Mouse (Mus musculus): ENCODE results near the gene Catsperd. TPM values are rescaled to one million over a fixed set of nuclear protein-coding genes. Genes with fewer than 3 reads are reported as not detected.

Gene Catsperd
- total RNA-seq, 1 experiment: 1.3 TPM

GRCm38 (mm10) chr17:56614391-56615135, 13.4 kb upstream of the Catsperd start:
- TF ChIP-seq HCFC1 (IDR thresholded peaks at IDR 0.05; ENCODE audit: borderline replicate concordance, insufficient read depth, low read length) (no peak), CHD2 (IDR thresholded peaks at IDR 0.05; ENCODE audit: low read depth, low read length) (peak; percentile 56), ZC3H11A (IDR thresholded peaks at IDR 0.05; ENCODE audit: borderline replicate concordance, low read depth, low read length) (no peak)
- Histone ChIP-seq H3K27ac (ENCODE audit: insufficient read depth, low read depth, low read length, poor library complexity, severe bottlenecking) (peak overlapping the region; percentile 85; the same call in 1 of the 2 replicates), H3K4me3 (ENCODE audit: insufficient read depth in 1 of 2, low read depth in 1 of 2, low read length in 2 of 2, poor library complexity in 1 of 2, severe bottlenecking in 1 of 2) (peak overlapping the region; percentile 85 to 89), H3K36me3 (ENCODE audit: control insufficient read depth, insufficient read depth, low read length, poor library complexity, severe bottlenecking) (peaks cover 59% of the 10 kb centered on the region), H3K9me3 (ENCODE audit: control insufficient read depth, insufficient read depth, low read depth, low read length) (no peaks in the 10 kb centered on the region), H3K9ac (ENCODE audit: insufficient read depth, low read depth, low read length, poor library complexity, severe bottlenecking) (peak overlapping the region; percentile 94), H3K4me1 (ENCODE audit: control insufficient read depth in 2 of 2, insufficient read depth in 2 of 2, low read length in 2 of 2, poor library complexity in 1 of 2) (peaks cover 5 to 17% of the 10 kb centered on the region in 2 experiments; a peak in 3 of 4 replicates)
- in situ Hi-C loops (cut with MboI; ENCODE audit: low sequenced_read_pairs in 2 of 2, unreplicated experiment in 2 of 2): no loop called here
- peak; percentile 11 for DNase-seq (ENCODE audit: low read depth, low spot score)

GRCm38 (mm10) chr17:56615136-56615784, 12.7 kb upstream of the Catsperd start:
- DNase-seq (ENCODE audit: low read depth, low spot score): no peak
- peaks cover 66% of the 10 kb centered on the region for H3K36me3 ChIP-seq (ENCODE audit: control insufficient read depth, insufficient read depth, low read length, poor library complexity, severe bottlenecking)
- peak overlapping the region; percentile 94; the same call in 1 of the 2 replicates for H3K9ac ChIP-seq (ENCODE audit: insufficient read depth, low read depth, low read length, poor library complexity, severe bottlenecking)

GRCm38 (mm10) chr17:56615792-56616191, 12.2 kb upstream of the Catsperd start:
- Histone ChIP-seq H3K27ac (ENCODE audit: insufficient read depth, low read depth, low read length, poor library complexity, severe bottlenecking) (no peak overlapping the region), H3K36me3 (ENCODE audit: control insufficient read depth, insufficient read depth, low read length, poor library complexity, severe bottlenecking) (peaks cover 69% of the 10 kb centered on the region), H3K4me1 (ENCODE audit: control insufficient read depth in 2 of 2, insufficient read depth in 2 of 2, low read length in 2 of 2, poor library complexity in 1 of 2) (peaks cover 5 to 14% of the 10 kb centered on the region in 2 experiments; a peak in 3 of 4 replicates), H3K9ac (ENCODE audit: insufficient read depth, low read depth, low read length, poor library complexity, severe bottlenecking) (no peak overlapping the region), H3K9me3 (ENCODE audit: control insufficient read depth, insufficient read depth, low read depth, low read length) (no peaks in the 10 kb centered on the region), H3K4me3 (ENCODE audit: insufficient read depth in 1 of 2, low read depth in 1 of 2, low read length in 2 of 2, poor library complexity in 1 of 2, severe bottlenecking in 1 of 2) (no peak overlapping the region)
- DNase-seq (ENCODE audit: low read depth, low spot score): peak; percentile 6
- in situ Hi-C loops (cut with MboI; ENCODE audit: low sequenced_read_pairs in 2 of 2, unreplicated experiment in 2 of 2): no loop called here
- TF ChIP-seq MAFK (IDR thresholded peaks at IDR 0.05; ENCODE audit: insufficient read depth, low read depth, low read length) (no peak), ZNF384 (IDR thresholded peaks at IDR 0.05; ENCODE audit: low read depth, low read length) (no peak), ZC3H11A (IDR thresholded peaks at IDR 0.05; ENCODE audit: borderline replicate concordance, low read depth, low read length) (no peak), CHD2 (IDR thresholded peaks at IDR 0.05; ENCODE audit: low read depth, low read length) (no peak), HCFC1 (IDR thresholded peaks at IDR 0.05; ENCODE audit: borderline replicate concordance, insufficient read depth, low read length) (no peak)

More at GRCm38 (mm10) chr17:56615136-56615784, 12.7 kb upstream of the Catsperd start:
- Histone ChIP-seq H3K4me3 (ENCODE audit: insufficient read depth in 1 of 2, low read depth in 1 of 2, low read length in 2 of 2, poor library complexity in 1 of 2, severe bottlenecking in 1 of 2) (peak overlapping the region; percentile 85 to 89), H3K27ac (ENCODE audit: insufficient read depth, low read depth, low read length, poor library complexity, severe bottlenecking) (0 out of 2 replicates have a peak overlapping the region, but pooled peaks have one; percentile 85), H3K4me1 (ENCODE audit: control insufficient read depth in 2 of 2, insufficient read depth in 2 of 2, low read length in 2 of 2, poor library complexity in 1 of 2) (peaks cover 5 to 16% of the 10 kb centered on the region in 2 experiments; a peak in 3 of 4 replicates), H3K9me3 (ENCODE audit: control insufficient read depth, insufficient read depth, low read depth, low read length) (no peaks in the 10 kb centered on the region)
- TF ChIP-seq CHD2 (IDR thresholded peaks at IDR 0.05; ENCODE audit: low read depth, low read length): peak; percentile 4; the same call in 1 of the 2 replicates
- no peak for TF ChIP-seq ZNF384 (IDR thresholded peaks at IDR 0.05; ENCODE audit: low read depth, low read length)
- in situ Hi-C loops (cut with MboI; ENCODE audit: low sequenced_read_pairs in 2 of 2, unreplicated experiment in 2 of 2): no loop called here

GRCm38 (mm10) chr17:56616725-56617124, 11.2 kb upstream of the Catsperd start:
- DNase-seq (ENCODE audit: low read depth, low spot score): no peak
- no peak overlapping the region for H3K27ac ChIP-seq (ENCODE audit: insufficient read depth, low read depth, low read length, poor library complexity, severe bottlenecking)
- peaks cover 74% of the 10 kb centered on the region for H3K36me3 ChIP-seq (ENCODE audit: control insufficient read depth, insufficient read depth, low read length, poor library complexity, severe bottlenecking)

More at GRCm38 (mm10) chr17:56616725-56617124, 11.2 kb upstream of the Catsperd start:
- in situ Hi-C loops (cut with MboI; ENCODE audit: low sequenced_read_pairs in 2 of 2, unreplicated experiment in 2 of 2): no loop called here
- no peak overlapping the region for H3K4me3 ChIP-seq (ENCODE audit: insufficient read depth in 1 of 2, low read depth in 1 of 2, low read length in 2 of 2, poor library complexity in 1 of 2, severe bottlenecking in 1 of 2)
- peaks cover 2 to 12% of the 10 kb centered on the region in 2 experiments; a peak in 2 of 4 replicates for H3K4me1 ChIP-seq (ENCODE audit: control insufficient read depth in 2 of 2, insufficient read depth in 2 of 2, low read length in 2 of 2, poor library complexity in 1 of 2)
- TF ChIP-seq MAFK (IDR thresholded peaks at IDR 0.05; ENCODE audit: insufficient read depth, low read depth, low read length): no peak
- no peak for TF ChIP-seq ZC3H11A (IDR thresholded peaks at IDR 0.05; ENCODE audit: borderline replicate concordance, low read depth, low read length)
- no peak for TF ChIP-seq CHD2 (IDR thresholded peaks at IDR 0.05; ENCODE audit: low read depth, low read length)
- TF ChIP-seq ZNF384 (IDR thresholded peaks at IDR 0.05; ENCODE audit: low read depth, low read length): no peak
- TF ChIP-seq HCFC1 (IDR thresholded peaks at IDR 0.05; ENCODE audit: borderline replicate concordance, insufficient read depth, low read length): no peak
- H3K9me3 ChIP-seq (ENCODE audit: control insufficient read depth, insufficient read depth, low read depth, low read length): no peaks in the 10 kb centered on the region
- H3K9ac ChIP-seq (ENCODE audit: insufficient read depth, low read depth, low read length, poor library complexity, severe bottlenecking): no peak overlapping the region
